Comparison of ENCODE assay signal across 25 mouse cellular contexts in genomic region chr8:22380934-22381333, GRCm38 (mm10). TPM values are rescaled to one million over a fixed set of nuclear protein-coding genes. Genes with fewer than 3 reads are reported as not detected.
DNase-seq lines count a peak whose midpoint lies in the region; ATAC-seq and TF ChIP-seq lines count a peak whose summit lies in the region.
"Had no signal": no experiment of that assay in that cellular context is flagged by ENCODE, and none has a peak within 500 bp of the region (broad histone marks: within the 10 kb centered on the region; RNA-seq: fewer than 3 reads in every experiment).

No protein-coding gene starts in this region.

- peaks cover 7% of the 10 kb centered on the region; the same call in 1 of the 2 replicates for H3K36me3 ChIP-seq in stomach, postnatal 0 days (ENCODE audit: control insufficient read depth, insufficient read depth, low read length)

- no peaks in the 10 kb centered on the region for H3K4me1 ChIP-seq in stomach, postnatal 0 days (replicated peaks; ENCODE audit: control insufficient read depth, insufficient read depth)
- H3K4me1 ChIP-seq: embryonic facial prominence, embryonic 12.5 days; embryonic facial prominence, embryonic 15.5 days; heart, embryonic 10.5 days; heart, embryonic 13.5 days had no signal

- TF ChIP-seq EP300 in stomach, postnatal 0 days (optimal IDR thresholded peaks at IDR 0.05), result no peak

- DNase-seq in left cerebral cortex, adult 2 months (ENCODE audit: extremely low spot score in 1 of 2, low spot score in 2 of 2), result peak; percentile 17 to 27
- DNase-seq in left cerebral cortex, postnatal 10 days (ENCODE audit: extremely low spot score in 1 of 2, low spot score in 2 of 2), result no peak
- peak; percentile 33 to 47 for DNase-seq in right cerebral cortex, adult 2 months (ENCODE audit: low spot score in 2 of 2)
- DNase-seq in right cerebral cortex, postnatal 14 days, result no peak
- DNase-seq in stomach, postnatal 0 days (ENCODE audit: low spot score), result peak; percentile 10
- DNase-seq in c-Kit-positive CD71-positive TER-119-positive erythroid progenitor cells, embryonic 14.5 days (ENCODE audit: low spot score), result no peak
- DNase-seq: adrenal gland, adult 2 months; adrenal gland, postnatal 14 days; cerebellum, adult 18-20 months; cerebellum, adult 9-10 months; cerebellum, postnatal 25 days; forebrain, postnatal 0 days; gastrocnemius, postnatal 10 days; gastrocnemius, postnatal 36 days; heart, adult 2 months; heart, postnatal 14 days; heart, postnatal 4 days had no signal

- no peaks in the 10 kb centered on the region for H3K9me3 ChIP-seq in stomach, postnatal 0 days (ENCODE audit: control insufficient read depth, low read length)
- H3K9me3 ChIP-seq: embryonic facial prominence, embryonic 12.5 days; embryonic facial prominence, embryonic 15.5 days; heart, embryonic 10.5 days; heart, embryonic 13.5 days had no signal

- no peak for TF ChIP-seq CTCF in left cerebral cortex, adult 2 months (IDR thresholded peaks at IDR 0.05)
- no peak for TF ChIP-seq CTCF in stomach, postnatal 0 days (IDR thresholded peaks at IDR 0.05; ENCODE audit: low read depth)

- no peak overlapping the region for H3K4me3 ChIP-seq in left cerebral cortex, adult 2 months
- no peak overlapping the region for H3K4me3 ChIP-seq in stomach, postnatal 0 days (ENCODE audit: low read depth, low read length)
- H3K4me3 ChIP-seq: embryonic facial prominence, embryonic 12.5 days; embryonic facial prominence, embryonic 15.5 days; heart, adult 2 months; heart, embryonic 10.5 days; heart, embryonic 13.5 days had no signal

- no peak overlapping the region for H3K4me2 ChIP-seq in stomach, postnatal 0 days (replicated peaks; ENCODE audit: low read depth)
- H3K4me2 ChIP-seq: embryonic facial prominence, embryonic 12.5 days; embryonic facial prominence, embryonic 15.5 days; heart, embryonic 13.5 days; hindbrain, embryonic 14.5 days had no signal

- 78% methylated on average over 11 of the region's 11 CpGs for WGBS in stomach, postnatal 0 days

- H3K27me3 ChIP-seq in stomach, postnatal 0 days (ENCODE audit: control insufficient read depth, insufficient read depth, low read length), result no peaks in the 10 kb centered on the region
- H3K27me3 ChIP-seq: embryonic facial prominence, embryonic 12.5 days; embryonic facial prominence, embryonic 15.5 days; heart, embryonic 13.5 days had no signal

- no peak overlapping the region for H3K9ac ChIP-seq in stomach, postnatal 0 days (ENCODE audit: low read length)
- H3K9ac ChIP-seq: embryonic facial prominence, embryonic 12.5 days; embryonic facial prominence, embryonic 15.5 days; forebrain, postnatal 0 days; heart, embryonic 13.5 days; hindbrain, embryonic 14.5 days had no signal

- H3K27ac ChIP-seq in left cerebral cortex, adult 2 months, result no peak overlapping the region
- H3K27ac ChIP-seq in stomach, postnatal 0 days (replicated peaks), result no peak overlapping the region
- H3K27ac ChIP-seq: embryonic facial prominence, embryonic 12.5 days; embryonic facial prominence, embryonic 15.5 days; heart, adult 2 months; heart, embryonic 10.5 days; heart, embryonic 13.5 days; hindbrain, embryonic 14.5 days; hindbrain, postnatal 0 days had no signal

- no peak for ATAC-seq in stomach, postnatal 0 days (ENCODE audit: low FRiP score, low TSS enrichment)
- ATAC-seq: CD4-positive, CD25-positive, alpha-beta regulatory T cell, adult 4 months; forebrain, embryonic 14.5 days; forebrain, postnatal 0 days; hindbrain, postnatal 0 days had no signal

- intact Hi-C loops in left cerebral cortex, adult 2 months (cut with DNase I), result no loop called here
- intact Hi-C loops in left cerebral cortex, postnatal 10 days (cut with DNase I), result loop anchor here (5.0 kb wide), 1 partner anchor 249 kb away; no protein-coding TSS in a partner anchor

RNA-seq across cellular contexts. Expression of gene Slc25a15, which starts 17.5 kb away (rescaled TPM):
- total RNA-seq in left cerebral cortex, adult 2 months (2021), result 10 to 100 TPM; 11.9 TPM
- total RNA-seq in left cerebral cortex, postnatal 10 days (2021), result 10 to 100 TPM in 1 of 2 experiments, 1 to 10 TPM in 1; 9.0 to 10.1 TPM
- 13.0 and 13.1 TPM in 2 replicates for polyA plus RNA-seq in stomach, postnatal 0 days (2015; fragmentation: Nextera tagmentation; extraction: Ambion mirVana)

RNA-seq across cellular contexts. Expression of gene Mrps31, which starts 30.2 kb away (rescaled TPM):
- total RNA-seq in left cerebral cortex, adult 2 months (2021), result 10 to 100 TPM; 20.0 to 26.5 TPM
- 10 to 100 TPM; 23.5 to 24.1 TPM for total RNA-seq in left cerebral cortex, postnatal 10 days (2021)
- polyA plus RNA-seq in stomach, postnatal 0 days (2015; fragmentation: Nextera tagmentation; extraction: Ambion mirVana), result 38.2 and 39.1 TPM in 2 replicates

Comparison
In these comparisons a context has a peak if more than half of its experiments do, and no peak if none do; other contexts are left out.
1. DNase-seq: peak in left cerebral cortex, adult 2 months (2 of 2), right cerebral cortex, adult 2 months (2 of 2) and stomach, postnatal 0 days (single experiment); none in left cerebral cortex, postnatal 10 days (0 of 2), right cerebral cortex, postnatal 14 days (single experiment) and c-Kit-positive CD71-positive TER-119-positive erythroid progenitor cells, embryonic 14.5 days (single experiment).